Mouse (Mus musculus) hindbrain, embryonic 14.5 days (tissue): ENCODE measurements at regions not wholly inside any gene's neighbourhood (a gene's known extent, or its start where the extent isn't known, plus 50 kb on each side); places are given as distances from the start of the nearest gene placed in this dataset.

Experiments used
- ATAC-seq: fragments of 200-750 bp; cut with Nextera tagmentation; 2 replicates; pipeline ENCODE4 v1.8.0; 2017; ENCODE audit warnings: moderate number of reproducible peaks, mild to moderate bottlenecking, moderate TSS enrichment, moderate library complexity; ENCODE audit not compliant: low FRiP score
- DNase-seq: peaks from one replicate; pipeline ENCODE4 v3.0.0-alpha.2; 2015; ENCODE audit warnings: low spot score
- H3K27ac ChIP-seq: fragments of 300-500 bp; sonication (generic); 2 replicates; pipeline ENCODE4 v1.5.1; 2014; ENCODE audit warnings: mild to moderate bottlenecking, moderate library complexity
- H3K27me3 ChIP-seq: fragments of 300-500 bp; sonication (generic); 2 replicates; pipeline ENCODE4 v1.6.1; 2014; ENCODE audit warnings: mild to moderate bottlenecking, low read length, mixed read lengths; ENCODE audit not compliant: control insufficient read depth, insufficient read depth
- H3K36me3 ChIP-seq: fragments of 300-500 bp; sonication (generic); replicated peaks from 2 replicates; pipeline ENCODE4 v1.6.1; 2014; ENCODE audit not compliant: control insufficient read depth, insufficient read depth
- H3K4me1 ChIP-seq: fragments of 300-500 bp; sonication (generic); replicated peaks from 2 replicates; pipeline ENCODE4 v1.6.1; 2014; ENCODE audit warnings: antibody characterized with exemption, low read length, mixed read lengths; ENCODE audit not compliant: control insufficient read depth, insufficient read depth
- H3K4me2 ChIP-seq: fragments of 300-500 bp; sonication (generic); replicated peaks from 2 replicates; pipeline ENCODE4 v1.6.1; 2014; ENCODE audit warnings: mild to moderate bottlenecking, moderate library complexity
- H3K4me3 ChIP-seq: fragments of 300-500 bp; sonication (generic); replicated peaks from 2 replicates; pipeline ENCODE4 v1.5.1; 2014; ENCODE audit warnings: mild to moderate bottlenecking, low read length
- H3K9ac ChIP-seq: fragments of 300-500 bp; sonication (generic); 2 replicates; pipeline ENCODE4 v1.6.1; 2014
- H3K9me3 ChIP-seq: fragments of 300-500 bp; sonication (generic); 2 replicates; pipeline ENCODE4 v1.6.1; 2016; ENCODE audit warnings: low read length; ENCODE audit not compliant: control insufficient read depth
- WGBS: fragments of 180-500 bp; shearing (Covaris S2); extraction: QIAGEN DNeasy Blood & Tissue Kit; methylation state at CpG from one replicate; pipeline ENCODE4 v1.1.7; 2014; 5-methylcytosine and 5-hydroxymethylcytosine counted together

GRCm38 (mm10) chr7:115112282-115112681 is 368.8 kb downstream of the Insc start:
- DNase-seq (no peak), ATAC-seq (no peak)
- 54% methylated on average over 3 of the region's 3 CpGs for WGBS
- Histone ChIP-seq H3K36me3 (no peaks in the 10 kb centered on the region), H3K4me1 (no peaks in the 10 kb centered on the region), H3K9ac (no peak overlapping the region), H3K9me3 (no peaks in the 10 kb centered on the region), H3K27me3 (no peaks in the 10 kb centered on the region), H3K27ac (no peak overlapping the region), H3K4me2 (no peak overlapping the region), H3K4me3 (no peak overlapping the region)

- no peak for DNase-seq
- Histone ChIP-seq H3K4me3 (no peak overlapping the region), H3K9ac (no peak overlapping the region), H3K36me3 (no peaks in the 10 kb centered on the region), H3K4me2 (no peak overlapping the region), H3K27ac (no peak overlapping the region), H3K4me1 (peaks cover 9% of the 10 kb centered on the region; the same call in 1 of the 2 replicates), H3K9me3 (no peaks in the 10 kb centered on the region), H3K27me3 (no peaks in the 10 kb centered on the region)
- ATAC-seq = no peak
- 44% methylated on average over 2 of the region's 2 CpGs for WGBS
Measured at GRCm38 (mm10) chr7:115123283-115123682, 379.8 kb downstream of the Insc start.

- no peak for ATAC-seq
- Histone ChIP-seq H3K27ac (no peak overlapping the region), H3K9ac (no peak overlapping the region), H3K36me3 (no peaks in the 10 kb centered on the region), H3K9me3 (no peaks in the 10 kb centered on the region), H3K4me2 (no peak overlapping the region), H3K4me3 (no peak overlapping the region), H3K27me3 (no peaks in the 10 kb centered on the region), H3K4me1 (peaks cover 18% of the 10 kb centered on the region)
- no peak for DNase-seq
- 28% methylated on average over 3 of the region's 3 CpGs for WGBS
Measured at GRCm38 (mm10) chr7:115129001-115129400, 385.5 kb downstream of the Insc start.

DNA sequence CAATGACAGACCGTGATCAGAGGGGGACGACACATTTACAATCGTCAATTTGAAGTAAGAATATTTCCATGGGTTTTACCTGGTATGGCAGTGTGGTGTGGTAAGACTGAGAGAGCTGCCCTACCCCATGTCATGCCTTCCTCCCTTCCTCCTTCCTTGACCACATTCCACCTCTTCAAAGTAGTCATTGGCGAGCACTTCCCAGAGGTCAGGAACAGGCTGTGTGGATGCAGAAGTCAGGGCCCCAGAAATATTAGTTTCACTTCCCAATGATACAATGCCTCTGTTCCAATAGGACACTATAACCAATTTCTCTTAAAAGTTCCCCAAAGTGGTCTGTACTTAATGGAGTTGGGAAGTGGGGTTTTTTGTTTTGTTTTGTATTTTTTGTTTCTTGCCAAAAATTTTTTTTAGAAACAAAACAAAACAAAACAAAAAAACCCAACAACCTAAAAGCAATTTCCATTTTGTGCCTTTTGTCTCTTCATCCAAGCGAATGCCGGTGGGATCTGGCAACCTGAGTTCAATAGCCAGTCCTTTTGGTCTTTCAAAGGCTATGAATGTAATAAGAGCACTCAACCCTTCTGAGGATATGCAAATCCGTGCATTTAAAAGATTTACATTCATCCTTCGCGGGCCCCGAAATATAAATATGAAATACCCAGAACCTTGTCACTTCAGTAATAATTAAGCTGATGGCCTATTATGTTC is 387.9 kb downstream of the Insc start:
- no peak for ATAC-seq
- H3K27ac ChIP-seq = no peak overlapping the region
- 55% methylated on average over 10 of the region's 10 CpGs for WGBS

GRCm38 (mm10) chr7:115131970-115132551 is 388.6 kb downstream of the Insc start:
- Histone ChIP-seq H3K27ac (no peak overlapping the region), H3K27me3 (no peaks in the 10 kb centered on the region), H3K4me1 (peaks cover 18% of the 10 kb centered on the region), H3K4me3 (no peak overlapping the region), H3K36me3 (no peaks in the 10 kb centered on the region), H3K9ac (no peak overlapping the region), H3K9me3 (no peaks in the 10 kb centered on the region), H3K4me2 (0 out of 2 replicates have a peak overlapping the region, but pooled peaks have one; percentile 8)
- no peak for DNase-seq
- no peak for ATAC-seq
- WGBS = 19% methylated on average over 11 of the region's 11 CpGs

More for the DNA sequence above, 387.9 kb downstream of the Insc start:
- no peak for DNase-seq
- Histone ChIP-seq H3K4me3 (no peak overlapping the region), H3K9me3 (no peaks in the 10 kb centered on the region), H3K9ac (no peak overlapping the region), H3K4me1 (peaks cover 18% of the 10 kb centered on the region), H3K4me2 (0 out of 2 replicates have a peak overlapping the region, but pooled peaks have one; percentile 8), H3K27me3 (no peaks in the 10 kb centered on the region), H3K36me3 (no peaks in the 10 kb centered on the region)

DNA sequence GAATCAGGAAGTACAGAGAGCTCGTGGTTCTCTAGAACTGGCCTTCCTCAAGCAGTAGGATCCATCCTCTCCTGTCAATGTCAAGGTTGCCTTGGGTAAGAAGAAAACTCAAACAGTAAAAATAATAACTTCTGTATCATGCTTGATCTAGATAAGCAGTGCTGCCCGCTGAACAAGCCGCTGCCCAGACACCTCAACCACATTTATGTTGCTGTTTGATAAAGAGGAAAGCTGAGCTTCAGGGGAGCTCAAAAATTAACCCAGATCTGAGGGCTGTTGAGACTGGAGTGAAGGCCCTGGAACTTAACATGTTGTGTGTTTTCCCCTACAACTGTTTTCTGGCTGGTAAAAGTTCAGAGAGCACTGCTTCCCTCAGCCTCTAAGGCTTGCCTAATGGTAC is 389.1 kb downstream of the Insc start:
- WGBS = 82% methylated on average over 3 of the region's 3 CpGs
- DNase-seq (no peak), ATAC-seq (no peak)
- Histone ChIP-seq H3K9ac (no peak overlapping the region), H3K27ac (no peak overlapping the region), H3K27me3 (no peaks in the 10 kb centered on the region), H3K4me3 (no peak overlapping the region), H3K36me3 (no peaks in the 10 kb centered on the region), H3K9me3 (no peaks in the 10 kb centered on the region), H3K4me1 (peaks cover 15% of the 10 kb centered on the region), H3K4me2 (no peak overlapping the region)

DNA sequence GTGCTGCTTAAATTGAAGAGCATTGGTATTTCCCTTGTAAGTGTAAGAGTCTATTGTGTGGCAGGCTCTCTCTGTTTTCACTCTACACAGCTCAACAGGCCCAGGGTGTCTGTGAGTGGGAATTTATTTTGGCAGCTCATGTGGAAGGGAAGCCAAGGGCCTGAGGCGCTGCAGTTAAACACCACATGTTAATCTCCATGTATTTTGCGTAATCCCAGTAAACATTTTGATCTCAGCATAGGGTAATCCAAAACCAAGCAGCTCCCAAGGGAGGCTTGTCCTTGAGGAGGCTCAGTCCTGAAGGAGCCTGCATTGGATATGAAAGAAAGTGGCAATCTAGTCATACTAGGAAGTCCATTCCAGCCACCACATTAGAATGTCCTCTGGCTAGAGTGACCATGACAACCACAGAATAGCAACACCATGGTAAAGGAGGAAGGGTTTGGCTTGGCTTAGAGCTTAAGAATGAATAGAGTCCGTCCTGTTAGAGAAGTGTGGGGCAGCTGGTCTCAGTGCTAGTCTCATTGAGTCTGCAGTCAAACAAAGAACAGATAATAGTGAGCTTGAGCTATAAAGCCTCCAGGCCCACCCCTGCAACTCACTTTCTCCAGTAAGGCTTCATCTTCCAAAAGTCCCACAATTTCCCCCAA is 391.6 kb downstream of the Insc start:
- WGBS = 76% methylated on average over 3 of the region's 3 CpGs
- peaks cover 9% of the 10 kb centered on the region; the same call in 1 of the 2 replicates for H3K4me1 ChIP-seq
- no peak for ATAC-seq
- H3K27ac ChIP-seq = no peak overlapping the region
- no peaks in the 10 kb centered on the region for H3K27me3 ChIP-seq
- no peaks in the 10 kb centered on the region for H3K36me3 ChIP-seq
- DNase-seq = no peak
- no peak overlapping the region for H3K4me2 ChIP-seq
- H3K9ac ChIP-seq = no peak overlapping the region
- no peak overlapping the region for H3K4me3 ChIP-seq
- no peaks in the 10 kb centered on the region for H3K9me3 ChIP-seq

DNA sequence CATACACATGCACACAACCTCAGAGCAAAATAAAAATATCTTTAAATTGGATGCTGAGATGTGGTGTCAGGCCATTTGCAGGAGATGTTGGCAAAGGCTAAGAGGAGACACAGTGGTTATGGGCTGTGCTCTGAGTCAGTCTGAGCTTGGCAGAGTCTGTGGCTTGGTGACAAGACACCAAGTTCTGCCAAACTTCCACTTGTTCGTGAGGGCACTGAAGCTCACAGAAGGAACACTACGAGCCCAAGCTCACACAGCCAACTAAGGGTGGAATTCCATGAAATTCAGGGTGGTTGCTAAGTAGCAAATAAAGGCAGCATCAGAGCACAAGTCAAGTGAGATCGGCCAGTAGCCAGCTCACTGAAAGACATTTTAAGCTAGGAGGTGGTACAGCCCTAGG is 396.8 kb downstream of the Insc start:
- no peak for DNase-seq
- H3K27me3 ChIP-seq = no peaks in the 10 kb centered on the region
- H3K4me3 ChIP-seq = no peak overlapping the region
- H3K9ac ChIP-seq = no peak overlapping the region
- WGBS = 42% methylated on average over 3 of the region's 3 CpGs
- H3K36me3 ChIP-seq = no peaks in the 10 kb centered on the region
- H3K9me3 ChIP-seq = no peaks in the 10 kb centered on the region
- no peak overlapping the region for H3K27ac ChIP-seq
- no peak overlapping the region for H3K4me2 ChIP-seq
- no peak for ATAC-seq
- no peaks in the 10 kb centered on the region for H3K4me1 ChIP-seq

GRCm38 (mm10) chr7:115142163-115142562 is 398.7 kb downstream of the Insc start:
- no peaks in the 10 kb centered on the region for H3K9me3 ChIP-seq
- H3K4me3 ChIP-seq = no peak overlapping the region
- WGBS = 63% methylated on average over 2 of the region's 2 CpGs
- H3K27me3 ChIP-seq = no peaks in the 10 kb centered on the region
- H3K9ac ChIP-seq = no peak overlapping the region
- no peak overlapping the region for H3K4me2 ChIP-seq
- no peak for ATAC-seq
- H3K36me3 ChIP-seq = no peaks in the 10 kb centered on the region
- H3K4me1 ChIP-seq = no peaks in the 10 kb centered on the region
- no peak overlapping the region for H3K27ac ChIP-seq
- no peak for DNase-seq
